Mouse (Mus musculus): Measurements from ENCODE around the gene Olfr370. TPM values are rescaled to one million over a fixed set of nuclear protein-coding genes. Genes with fewer than 3 reads are reported as not detected.

Gene Olfr370
- polyA plus RNA-seq, 1 experiment: not detected

GRCm38 (mm10) chr8:83587644-83588043 lies 52.1 kb downstream of the Olfr370 start:
- WGBS: 69% methylated on average over 6 of the region's 6 CpGs

GRCm38 (mm10) chr8:83588886-83589285 lies 53.3 kb downstream of the Olfr370 start:
- no peak for TF ChIP-seq CTCF (IDR thresholded peaks at IDR 0.05; ENCODE audit: borderline replicate concordance, insufficient read depth, low read depth, low read length)
- TF ChIP-seq POLR2A (IDR thresholded peaks at IDR 0.05; ENCODE audit: borderline replicate concordance, insufficient read depth, low read length): no peak
- 52% methylated on average over 5 of the region's 5 CpGs for WGBS
- Histone ChIP-seq H3K4me3 (replicated peaks; ENCODE audit: insufficient read depth, low read depth, low read length) (no peak overlapping the region), H3K4me1 (ENCODE audit: control insufficient read depth, insufficient read depth, low read length) (peaks cover 28% of the 10 kb centered on the region), H3K27ac (ENCODE audit: insufficient read depth, low read length) (no peak overlapping the region), H3K27me3 (ENCODE audit: control insufficient read depth, insufficient read depth, low read length) (no peaks in the 10 kb centered on the region)
- peak in 1 of 2 experiments; percentile 16 for DNase-seq

More at GRCm38 (mm10) chr8:83587644-83588043, 52.1 kb downstream of the Olfr370 start:
- Histone ChIP-seq H3K27ac (ENCODE audit: insufficient read depth, low read length) (no peak overlapping the region), H3K27me3 (ENCODE audit: control insufficient read depth, insufficient read depth, low read length) (no peaks in the 10 kb centered on the region), H3K4me1 (ENCODE audit: control insufficient read depth, insufficient read depth, low read length) (peaks cover 35% of the 10 kb centered on the region), H3K4me3 (replicated peaks; ENCODE audit: insufficient read depth, low read depth, low read length) (no peak overlapping the region)
- peak in 1 of 2 experiments; percentile 10 for DNase-seq
- TF ChIP-seq POLR2A (IDR thresholded peaks at IDR 0.05; ENCODE audit: borderline replicate concordance, insufficient read depth, low read length): no peak
- TF ChIP-seq CTCF (IDR thresholded peaks at IDR 0.05; ENCODE audit: borderline replicate concordance, insufficient read depth, low read depth, low read length): no peak

GRCm38 (mm10) chr8:83590488-83591023 lies 55.0 kb downstream of the Olfr370 start:
- peaks cover 28% of the 10 kb centered on the region for H3K4me1 ChIP-seq (ENCODE audit: control insufficient read depth, insufficient read depth, low read length)
- H3K4me3 ChIP-seq (replicated peaks; ENCODE audit: insufficient read depth, low read depth, low read length): no peak overlapping the region
- TF ChIP-seq CTCF (IDR thresholded peaks at IDR 0.05; ENCODE audit: borderline replicate concordance, insufficient read depth, low read depth, low read length): peak; percentile 20; the same call in 1 of the 2 replicates
- no peak for TF ChIP-seq POLR2A (IDR thresholded peaks at IDR 0.05; ENCODE audit: borderline replicate concordance, insufficient read depth, low read length)
- H3K27ac ChIP-seq (ENCODE audit: insufficient read depth, low read length): no peak overlapping the region
- no peaks in the 10 kb centered on the region for H3K27me3 ChIP-seq (ENCODE audit: control insufficient read depth, insufficient read depth, low read length)
- DNase-seq: no peak
- 58% methylated on average over 7 of the region's 7 CpGs for WGBS

GRCm38 (mm10) chr8:83592682-83593081 lies 57.1 kb downstream of the Olfr370 start:
- H3K4me3 ChIP-seq (replicated peaks; ENCODE audit: insufficient read depth, low read depth, low read length): peak overlapping the region; percentile 91
- H3K27me3 ChIP-seq (ENCODE audit: control insufficient read depth, insufficient read depth, low read length): no peaks in the 10 kb centered on the region
- no peak for TF ChIP-seq CTCF (IDR thresholded peaks at IDR 0.05; ENCODE audit: borderline replicate concordance, insufficient read depth, low read depth, low read length)
- TF ChIP-seq POLR2A (IDR thresholded peaks at IDR 0.05; ENCODE audit: borderline replicate concordance, insufficient read depth, low read length): no peak
- DNase-seq: peak in 1 of 2 experiments; percentile 21
- WGBS: 9% methylated on average over 3 of the region's 3 CpGs
- H3K27ac ChIP-seq (ENCODE audit: insufficient read depth, low read length): no peak overlapping the region
- peaks cover 24% of the 10 kb centered on the region for H3K4me1 ChIP-seq (ENCODE audit: control insufficient read depth, insufficient read depth, low read length)

- H3K4me1 ChIP-seq (ENCODE audit: control insufficient read depth, insufficient read depth, low read length): peaks cover 15% of the 10 kb centered on the region
- no peak for DNase-seq
- no peaks in the 10 kb centered on the region for H3K27me3 ChIP-seq (ENCODE audit: control insufficient read depth, insufficient read depth, low read length)
- WGBS: 2% methylated on average over 22 of the region's 22 CpGs
- peak overlapping the region; percentile 91 for H3K27ac ChIP-seq (ENCODE audit: insufficient read depth, low read length)
- H3K4me3 ChIP-seq (replicated peaks; ENCODE audit: insufficient read depth, low read depth, low read length): peak overlapping the region; percentile 91
- TF ChIP-seq POLR2A (IDR thresholded peaks at IDR 0.05; ENCODE audit: borderline replicate concordance, insufficient read depth, low read length): no peak
- no peak for TF ChIP-seq CTCF (IDR thresholded peaks at IDR 0.05; ENCODE audit: borderline replicate concordance, insufficient read depth, low read depth, low read length)
Observed at GRCm38 (mm10) chr8:83593325-83594166, 58.0 kb downstream of the Olfr370 start.

- no peak for TF ChIP-seq CTCF (IDR thresholded peaks at IDR 0.05; ENCODE audit: borderline replicate concordance, insufficient read depth, low read depth, low read length)
- TF ChIP-seq POLR2A (IDR thresholded peaks at IDR 0.05; ENCODE audit: borderline replicate concordance, insufficient read depth, low read length): peak; percentile 93
- no peaks in the 10 kb centered on the region for H3K27me3 ChIP-seq (ENCODE audit: control insufficient read depth, insufficient read depth, low read length)
- under 1% methylated on average over 43 of the region's 43 CpGs for WGBS
- peak overlapping the region; percentile 91 for H3K27ac ChIP-seq (ENCODE audit: insufficient read depth, low read length)
- peak; percentile 98 to 99 for DNase-seq
- peak overlapping the region; percentile 91 for H3K4me3 ChIP-seq (replicated peaks; ENCODE audit: insufficient read depth, low read depth, low read length)
- H3K4me1 ChIP-seq (ENCODE audit: control insufficient read depth, insufficient read depth, low read length): peaks cover 9% of the 10 kb centered on the region
Observed at GRCm38 (mm10) chr8:83594167-83595049, 58.8 kb downstream of the Olfr370 start.

Other genes with a start within 250 kb of the Olfr370 start
- 0.67 and 0.77 TPM in 2 replicates for gene Ucp1, start 245.4 kb upstream of the Olfr370 start, polyA plus RNA-seq (2012; rRNA removed)
- 11.9 and 12.8 TPM in 2 replicates for gene Elmod2, start 203.3 kb upstream of the Olfr370 start, polyA plus RNA-seq (2012; rRNA removed)
- gene Mgat4d, start 187.3 kb upstream of the Olfr370 start, polyA plus RNA-seq (2012; rRNA removed): not detected in 2 replicates
- 12.2 and 14.5 TPM in 2 replicates for gene Clgn, start 145.9 kb upstream of the Olfr370 start, polyA plus RNA-seq (2012; rRNA removed)
- gene Scoc, start 77.4 kb upstream of the Olfr370 start, polyA plus RNA-seq (2012; rRNA removed): 289 and 298 TPM in 2 replicates
- 394 and 445 TPM in 2 replicates for gene Ndufb7, start 30.9 kb downstream of the Olfr370 start, polyA plus RNA-seq (2012; rRNA removed)
- 1,238 and 1,304 TPM in 2 replicates for gene Tecr, start 72.2 kb downstream of the Olfr370 start, polyA plus RNA-seq (2012; rRNA removed)
- gene Dnajb1, start 72.4 kb downstream of the Olfr370 start, polyA plus RNA-seq (2012; rRNA removed): 29.9 and 33.0 TPM in 2 replicates
- gene Gipc1, start 116.9 kb downstream of the Olfr370 start, polyA plus RNA-seq (2012; rRNA removed): 51.3 and 51.7 TPM in 2 replicates
- gene Ptger1, start 130.9 kb downstream of the Olfr370 start, polyA plus RNA-seq (2012; rRNA removed): 0.76 and 0.77 TPM in 2 replicates
- 59.8 and 62.7 TPM in 2 replicates for gene Pkn1, start 163.4 kb downstream of the Olfr370 start, polyA plus RNA-seq (2012; rRNA removed)
- 30.0 and 31.5 TPM in 2 replicates for gene Ddx39, start 179.4 kb downstream of the Olfr370 start, polyA plus RNA-seq (2012; rRNA removed)
- gene Adgre5, start 205.5 kb downstream of the Olfr370 start, polyA plus RNA-seq (2012; rRNA removed): 22.7 and 23.8 TPM in 2 replicates